Mouse (Mus musculus) brain, adult 10 weeks (tissue): ENCODE results near the gene Tbx2. TPM values are rescaled to one million over a fixed set of nuclear protein-coding genes. Genes with fewer than 3 reads are reported as not detected.

Source experiments
- polyA plus RNA-seq: library from polyadenylated mRNA; stranded (reverse); fragments of 350-450 nt; fragmentation: Illumina TruSeq; extraction: RNeasy Lipid Tissue Mini Kit (QIAGEN cat#74804); gene quantifications from one replicate; pipeline ENCODE4 v1.2.3, GENCODE M21; 2015; ENCODE audit warnings: low read depth, low replicate concordance

Gene Tbx2
- polyA plus RNA-seq = 1.0 TPM

DNA sequence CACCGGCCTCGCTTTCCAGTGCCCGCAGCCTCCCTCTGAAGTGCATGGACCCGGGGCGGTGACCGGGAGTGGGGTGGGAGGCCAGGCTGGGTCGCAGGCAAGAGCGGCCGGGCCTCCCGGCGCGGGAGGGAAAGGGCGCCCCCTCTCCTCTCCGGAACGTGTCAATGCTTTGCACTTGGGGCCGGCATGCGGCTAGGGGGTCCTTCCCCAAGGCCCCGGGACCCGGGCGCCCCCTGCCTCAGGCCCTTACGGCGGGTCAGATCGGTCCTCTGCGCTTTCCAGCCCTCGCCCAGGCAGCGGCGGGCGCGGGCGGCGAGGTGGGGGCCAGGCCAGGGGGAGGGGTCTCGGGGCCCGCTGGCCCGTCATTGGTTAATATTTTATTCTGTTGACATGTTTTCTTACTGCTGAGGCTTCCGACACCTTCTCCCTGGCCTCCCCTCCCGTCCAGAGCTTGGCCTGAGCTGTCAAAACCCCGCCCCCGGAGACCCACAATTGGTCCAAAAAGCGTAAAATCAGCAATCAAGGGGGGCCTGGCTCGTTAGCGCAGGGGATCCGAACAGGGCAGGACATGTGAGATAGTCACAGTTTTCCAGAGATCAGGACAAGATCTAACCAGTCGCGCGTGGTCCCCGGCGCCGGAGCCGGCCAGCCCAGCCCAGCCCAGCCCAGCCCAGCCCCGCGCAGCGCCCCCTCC lies at the start of gene Tbx2:
Gene Tbx2, plus strand, starts transcription at position 321 of the 694 bp plus-strand sequence.

DNA sequence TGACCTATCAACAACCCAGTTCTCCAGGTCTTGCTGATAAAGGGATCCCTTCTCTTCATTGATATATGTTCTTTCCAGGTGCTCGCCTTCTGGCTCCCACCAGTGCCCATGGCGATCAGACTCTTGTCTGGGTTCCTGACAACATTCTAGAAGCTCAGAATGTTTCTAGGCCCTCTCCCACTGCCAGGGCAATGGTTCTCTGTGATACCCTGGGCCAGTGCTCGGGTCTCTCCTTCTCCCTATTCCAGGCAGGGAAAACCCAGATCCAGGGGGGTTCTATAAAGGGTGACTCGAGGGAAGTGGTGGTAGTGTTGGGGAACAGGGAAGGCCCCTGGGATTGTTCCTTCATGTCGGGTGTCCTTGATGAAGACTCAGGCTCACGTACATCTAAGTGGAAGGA lies 17.9 kb downstream of the Tbx2 start, which contains the start of gene Gm11444:
Gene Gm11444, minus strand, starts transcription at position 101 of the 400 bp plus-strand sequence.

GRCm38 (mm10) chr11:85885665-85886428 lies 53.5 kb downstream of the Tbx2 start, which contains the start of gene Tbx4:
Tbx4 (plus strand) TSS chr11:85886422.

Other genes starting within 250 kb of the Tbx2 start
- gene Gm11444, start 17.8 kb downstream of the Tbx2 start, polyA plus RNA-seq = not detected
- gene Tbx4, start 53.9 kb downstream of the Tbx2 start, polyA plus RNA-seq = 0.24 TPM